Mouse (Mus musculus) limb, embryonic 14.5 days (tissue): ENCODE measurements at regions not wholly inside any gene's neighbourhood (a gene's known extent, or its start where the extent isn't known, plus 50 kb on each side); places are given as distances from the start of the nearest gene placed in this dataset.

Source experiments
- ATAC-seq: fragments of 200-750 bp; cut with Nextera tagmentation; 2 replicates; pipeline ENCODE4 v1.8.0; 2017; ENCODE audit warnings: low read depth, moderate number of reproducible peaks, moderate TSS enrichment; ENCODE audit not compliant: low FRiP score
- DNase-seq: peaks from one replicate; pipeline ENCODE4 v3.0.0-alpha.2; 2015; ENCODE audit warnings: low spot score
- H3K27ac ChIP-seq: fragments of 300-500 bp; sonication (generic); replicated peaks from 2 replicates; pipeline ENCODE4 v1.5.1; 2014; ENCODE audit warnings: low read depth, mild to moderate bottlenecking, low read length, moderate library complexity, mixed read lengths
- H3K27me3 ChIP-seq: fragments of 300-500 bp; sonication (generic); 2 replicates; pipeline ENCODE4 v1.6.1; 2014; ENCODE audit warnings: low read length, mixed read lengths; ENCODE audit not compliant: control insufficient read depth, insufficient read depth
- H3K36me3 ChIP-seq: fragments of 300-500 bp; sonication (generic); 2 replicates; pipeline ENCODE4 v1.6.1; 2014; ENCODE audit warnings: mild to moderate bottlenecking, low read length, moderate library complexity, mixed read lengths; ENCODE audit not compliant: control insufficient read depth, insufficient read depth
- H3K4me1 ChIP-seq: fragments of 300-500 bp; sonication (generic); 2 replicates; pipeline ENCODE4 v1.6.1; 2014; ENCODE audit warnings: antibody characterized with exemption, low read length, mixed read lengths; ENCODE audit not compliant: control insufficient read depth, insufficient read depth
- H3K4me2 ChIP-seq: fragments of 300-500 bp; sonication (generic); replicated peaks from 2 replicates; pipeline ENCODE4 v1.6.1; 2014; ENCODE audit warnings: low read depth, mild to moderate bottlenecking, low read length, moderate library complexity; ENCODE audit not compliant: severe bottlenecking
- H3K4me3 ChIP-seq: fragments of 300-500 bp; sonication (generic); replicated peaks from 2 replicates; pipeline ENCODE4 v1.5.1; 2014; ENCODE audit warnings: low read length
- H3K9ac ChIP-seq: fragments of 300-500 bp; sonication (generic); 2 replicates; pipeline ENCODE4 v1.6.1; 2014; ENCODE audit warnings: mild to moderate bottlenecking, low read depth, low read length, moderate library complexity; ENCODE audit not compliant: severe bottlenecking
- H3K9me3 ChIP-seq: fragments of 300-500 bp; sonication (generic); 2 replicates; pipeline ENCODE4 v1.6.1; 2016; ENCODE audit warnings: low read length; ENCODE audit not compliant: control insufficient read depth
- POLR2A ChIP-seq: fragments of 200-500 bp; IDR thresholded peaks from 2 replicates; pipeline ENCODE4 v1.8.0; 2012; ENCODE audit warnings: inconsistent platforms, mild to moderate bottlenecking, moderate library complexity, borderline replicate concordance; ENCODE audit not compliant: insufficient read depth, insufficient read length; ENCODE audit errors: extremely low read depth
- WGBS: fragments of 180-500 bp; shearing (Covaris S2); extraction: QIAGEN DNeasy Blood & Tissue Kit; methylation state at CpG from one replicate; pipeline ENCODE4 v1.1.7; 2014; 5-methylcytosine and 5-hydroxymethylcytosine counted together

GRCm38 (mm10) chr15:63270381-63270780, 574.6 kb downstream of the Gsdmc2 start:
- no peak for TF ChIP-seq POLR2A

GRCm38 (mm10) chr15:63265845-63266244, 579.1 kb downstream of the Gsdmc2 start:
- DNase-seq: no peak
- no peak overlapping the region for H3K4me2 ChIP-seq
- H3K27me3 ChIP-seq: no peaks in the 10 kb centered on the region
- no peak overlapping the region for H3K9ac ChIP-seq
- TF ChIP-seq POLR2A: no peak
- H3K27ac ChIP-seq: no peak overlapping the region
- H3K9me3 ChIP-seq: no peaks in the 10 kb centered on the region
- no peak for ATAC-seq
- H3K4me1 ChIP-seq: no peaks in the 10 kb centered on the region
- H3K36me3 ChIP-seq: no peaks in the 10 kb centered on the region
- H3K4me3 ChIP-seq: no peak overlapping the region
- 97% methylated on average over 1 of the region's 1 CpGs for WGBS

More at GRCm38 (mm10) chr15:63270381-63270780, 574.6 kb downstream of the Gsdmc2 start:
- Histone ChIP-seq H3K27ac (no peak overlapping the region), H3K4me1 (no peaks in the 10 kb centered on the region), H3K9me3 (no peaks in the 10 kb centered on the region), H3K4me2 (no peak overlapping the region), H3K9ac (no peak overlapping the region), H3K4me3 (no peak overlapping the region), H3K36me3 (no peaks in the 10 kb centered on the region), H3K27me3 (no peaks in the 10 kb centered on the region)
- WGBS: 75% methylated on average over 2 of the region's 2 CpGs
- DNase-seq (no peak), ATAC-seq (no peak)

- ATAC-seq (no peak), DNase-seq (no peak)
- H3K9me3 ChIP-seq: no peaks in the 10 kb centered on the region
- no peak for TF ChIP-seq POLR2A
- no peak overlapping the region for H3K9ac ChIP-seq
- no peaks in the 10 kb centered on the region for H3K4me1 ChIP-seq
- H3K27ac ChIP-seq: no peak overlapping the region
- 67% methylated on average over 2 of the region's 2 CpGs for WGBS
- no peak overlapping the region for H3K4me2 ChIP-seq
- H3K36me3 ChIP-seq: no peaks in the 10 kb centered on the region
- H3K27me3 ChIP-seq: no peaks in the 10 kb centered on the region
- H3K4me3 ChIP-seq: no peak overlapping the region
These were observed 589.2 kb downstream of the Gsdmc2 start for GRCm38 (mm10) chr15:63255736-63256135.

DNA sequence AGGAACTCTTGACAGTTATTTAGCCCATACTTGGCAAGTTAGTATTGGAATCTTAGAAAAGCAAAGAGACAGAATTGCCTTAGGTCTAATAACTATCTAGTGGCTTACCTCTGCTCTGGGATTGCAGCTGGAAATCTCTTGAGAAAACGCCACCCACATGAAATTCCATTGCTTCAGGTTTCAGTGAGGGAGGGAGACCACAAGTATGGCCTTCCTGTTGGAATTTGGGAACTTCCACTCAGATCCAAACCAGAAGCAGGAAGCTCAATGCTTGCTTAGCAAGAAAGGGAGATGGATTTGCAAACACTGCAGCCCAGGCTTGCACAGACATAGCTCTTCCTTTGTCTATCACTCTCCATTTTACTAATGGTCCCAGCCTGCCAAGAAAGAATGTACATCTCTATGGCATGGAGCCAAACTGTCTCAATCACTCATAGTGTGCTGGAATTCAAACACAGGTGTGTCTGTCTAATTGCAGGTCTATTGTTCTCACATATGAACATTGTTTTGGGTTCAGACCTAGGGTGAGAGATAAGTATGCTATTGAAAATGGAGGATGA, 592.1 kb downstream of the Gsdmc2 start:
- H3K9me3 ChIP-seq: no peaks in the 10 kb centered on the region
- no peaks in the 10 kb centered on the region for H3K36me3 ChIP-seq
- H3K4me3 ChIP-seq: no peak overlapping the region
- no peak for TF ChIP-seq POLR2A
- no peaks in the 10 kb centered on the region for H3K4me1 ChIP-seq
- no peak overlapping the region for H3K27ac ChIP-seq
- H3K27me3 ChIP-seq: no peaks in the 10 kb centered on the region
- DNase-seq (peak; percentile 51), ATAC-seq (no peak)
- no peak overlapping the region for H3K9ac ChIP-seq
- H3K4me2 ChIP-seq: no peak overlapping the region
- WGBS: 70% methylated on average over 1 of the region's 1 CpGs

GRCm38 (mm10) chr15:63238601-63239000, 606.4 kb downstream of the Gsdmc2 start:
- no peaks in the 10 kb centered on the region for H3K36me3 ChIP-seq
- TF ChIP-seq POLR2A: no peak
- no peaks in the 10 kb centered on the region for H3K4me1 ChIP-seq
- H3K9me3 ChIP-seq: no peaks in the 10 kb centered on the region
- DNase-seq (peak; percentile 26), ATAC-seq (no peak)
- no peak overlapping the region for H3K27ac ChIP-seq
- 63% methylated on average over 3 of the region's 3 CpGs for WGBS
- no peaks in the 10 kb centered on the region for H3K27me3 ChIP-seq
- H3K4me2 ChIP-seq: no peak overlapping the region
- H3K9ac ChIP-seq: no peak overlapping the region
- no peak overlapping the region for H3K4me3 ChIP-seq
